Mouse (Mus musculus): ENCODE results near the gene Zfp386. TPM values are rescaled to one million over a fixed set of nuclear protein-coding genes. Genes with fewer than 3 reads are reported as not detected.
"Not testable (repeated sequence)": the region's sequence is repeated elsewhere in the genome, so short reads cannot be mapped to it uniquely, and the experiment has no call there.

Zfp386 gene
- polyA plus RNA-seq (2014; fragmentation: Nextera tagmentation; extraction: Ambion mirVana): 69.9 and 77.0 TPM in 2 replicates

GRCm38 (mm10) chr12:116047440-116048377 lies at the start of gene Zfp386:
TSS of gene Zfp386 (plus strand) at chr12:116047724.
- peak within 1 kb of the TSS; percentile 95 for H3K27ac ChIP-seq (ENCODE audit: low read depth, low read length)
- H3K4me3 ChIP-seq (ENCODE audit: low read depth, low read length): peak within 1 kb of the TSS; percentile 71
- peaks cover 5% of the 10 kb centered on the region for H3K4me1 ChIP-seq (ENCODE audit: control insufficient read depth, insufficient read depth, low read length)
- DNase-seq (ENCODE audit: low spot score) (peak; percentile 99), ATAC-seq (peak; percentile 99)
- H3K9me3 ChIP-seq (replicated peaks; ENCODE audit: control insufficient read depth, low read length): peaks cover 4% of the 10 kb centered on the region
- peak within 1 kb of the TSS; percentile 91 for H3K9ac ChIP-seq (ENCODE audit: low read length)
- WGBS: 2% methylated on average over 54 of the region's 55 CpGs
- no peaks in the 10 kb centered on the region for H3K27me3 ChIP-seq (replicated peaks; ENCODE audit: control insufficient read depth, insufficient read depth, low read length)
- H3K4me2 ChIP-seq (ENCODE audit: low read length): peak within 1 kb of the TSS; percentile 59
- peaks cover 11% of the 10 kb centered on the region for H3K36me3 ChIP-seq (ENCODE audit: control insufficient read depth, insufficient read depth, low read length)

GRCm38 (mm10) chr12:115999784-116000183 lies 47.7 kb upstream of the Zfp386 start:
- H3K4me3 ChIP-seq (ENCODE audit: low read depth, low read length); H3K27ac ChIP-seq (ENCODE audit: low read depth, low read length); H3K36me3 ChIP-seq (ENCODE audit: control insufficient read depth, insufficient read depth, low read length); H3K27me3 ChIP-seq (replicated peaks; ENCODE audit: control insufficient read depth, insufficient read depth, low read length); H3K4me1 ChIP-seq (ENCODE audit: control insufficient read depth, insufficient read depth, low read length); H3K9ac ChIP-seq (ENCODE audit: low read length); ATAC-seq; H3K9me3 ChIP-seq (replicated peaks; ENCODE audit: control insufficient read depth, low read length); H3K4me2 ChIP-seq (ENCODE audit: low read length); DNase-seq (ENCODE audit: low spot score): not testable (repeated sequence)
- WGBS: 75% methylated on average over 3 of the region's 3 CpGs

GRCm38 (mm10) chr12:116002946-116003345 lies 44.6 kb upstream of the Zfp386 start:
- H3K4me3 ChIP-seq (ENCODE audit: low read depth, low read length); H3K9me3 ChIP-seq (replicated peaks; ENCODE audit: control insufficient read depth, low read length): not testable (repeated sequence)
- WGBS: 60% methylated on average over 1 of the region's 1 CpGs

GRCm38 (mm10) chr12:116010812-116011211 lies 36.7 kb upstream of the Zfp386 start:
- H3K27ac ChIP-seq (ENCODE audit: low read depth, low read length): no peak overlapping the region
- no peak for ATAC-seq
- 93% methylated on average over 2 of the region's 2 CpGs for WGBS
- no peak overlapping the region for H3K4me3 ChIP-seq (ENCODE audit: low read depth, low read length)
- no peaks in the 10 kb centered on the region for H3K4me1 ChIP-seq (ENCODE audit: control insufficient read depth, insufficient read depth, low read length)
- no peak overlapping the region for H3K4me2 ChIP-seq (ENCODE audit: low read length)
- H3K36me3 ChIP-seq (ENCODE audit: control insufficient read depth, insufficient read depth, low read length): no peaks in the 10 kb centered on the region
- 0 out of 2 replicates have a peak, but pooled peaks cover 2% of the 10 kb centered on the region for H3K9me3 ChIP-seq (replicated peaks; ENCODE audit: control insufficient read depth, low read length)
- no peaks in the 10 kb centered on the region for H3K27me3 ChIP-seq (replicated peaks; ENCODE audit: control insufficient read depth, insufficient read depth, low read length)
- H3K9ac ChIP-seq (ENCODE audit: low read length): no peak overlapping the region
- DNase-seq (ENCODE audit: low spot score): no peak

More at GRCm38 (mm10) chr12:116002946-116003345, 44.6 kb upstream of the Zfp386 start:
- H3K9ac ChIP-seq (ENCODE audit: low read length); H3K4me2 ChIP-seq (ENCODE audit: low read length); H3K27ac ChIP-seq (ENCODE audit: low read depth, low read length); ATAC-seq; H3K4me1 ChIP-seq (ENCODE audit: control insufficient read depth, insufficient read depth, low read length); DNase-seq (ENCODE audit: low spot score); H3K27me3 ChIP-seq (replicated peaks; ENCODE audit: control insufficient read depth, insufficient read depth, low read length); H3K36me3 ChIP-seq (ENCODE audit: control insufficient read depth, insufficient read depth, low read length): not testable (repeated sequence)

- no peak for ATAC-seq
- WGBS: 64% methylated on average over 2 of the region's 2 CpGs
- peak; percentile 24 for DNase-seq (ENCODE audit: low spot score)
- H3K27me3 ChIP-seq (replicated peaks; ENCODE audit: control insufficient read depth, insufficient read depth, low read length): no peaks in the 10 kb centered on the region
- no peaks in the 10 kb centered on the region for H3K9me3 ChIP-seq (replicated peaks; ENCODE audit: control insufficient read depth, low read length)
- no peak overlapping the region for H3K27ac ChIP-seq (ENCODE audit: low read depth, low read length)
- no peaks in the 10 kb centered on the region for H3K36me3 ChIP-seq (ENCODE audit: control insufficient read depth, insufficient read depth, low read length)
- H3K4me1 ChIP-seq (ENCODE audit: control insufficient read depth, insufficient read depth, low read length): no peaks in the 10 kb centered on the region
- H3K4me3 ChIP-seq (ENCODE audit: low read depth, low read length): no peak overlapping the region
- no peak overlapping the region for H3K9ac ChIP-seq (ENCODE audit: low read length)
- no peak overlapping the region for H3K4me2 ChIP-seq (ENCODE audit: low read length)
Measured at GRCm38 (mm10) chr12:116028095-116028494, 19.4 kb upstream of the Zfp386 start.

- Histone ChIP-seq H3K36me3 (ENCODE audit: control insufficient read depth, insufficient read depth, low read length) (no peaks in the 10 kb centered on the region), H3K4me1 (ENCODE audit: control insufficient read depth, insufficient read depth, low read length) (no peaks in the 10 kb centered on the region), H3K9me3 (replicated peaks; ENCODE audit: control insufficient read depth, low read length) (no peaks in the 10 kb centered on the region), H3K9ac (ENCODE audit: low read length) (no peak overlapping the region), H3K27me3 (replicated peaks; ENCODE audit: control insufficient read depth, insufficient read depth, low read length) (no peaks in the 10 kb centered on the region), H3K4me3 (ENCODE audit: low read depth, low read length) (no peak overlapping the region), H3K4me2 (ENCODE audit: low read length) (no peak overlapping the region), H3K27ac (ENCODE audit: low read depth, low read length) (no peak overlapping the region)
- no peak for DNase-seq (ENCODE audit: low spot score)
- no peak for ATAC-seq
- WGBS: 75% methylated on average over 5 of the region's 5 CpGs
Measured at GRCm38 (mm10) chr12:116035346-116035745, 12.2 kb upstream of the Zfp386 start.

GRCm38 (mm10) chr12:116044785-116045184 lies 2.7 kb upstream of the Zfp386 start:
- H3K4me1 ChIP-seq (ENCODE audit: control insufficient read depth, insufficient read depth, low read length): peaks cover 5% of the 10 kb centered on the region
- H3K36me3 ChIP-seq (ENCODE audit: control insufficient read depth, insufficient read depth, low read length): 0 out of 2 replicates have a peak, but pooled peaks cover under 1% of the 10 kb centered on the region
- H3K27ac ChIP-seq (ENCODE audit: low read depth, low read length): no peak overlapping the region
- H3K27me3 ChIP-seq (replicated peaks; ENCODE audit: control insufficient read depth, insufficient read depth, low read length): no peaks in the 10 kb centered on the region
- 83% methylated on average over 5 of the region's 5 CpGs for WGBS
- H3K9ac ChIP-seq (ENCODE audit: low read length): no peak overlapping the region
- H3K4me2 ChIP-seq (ENCODE audit: low read length): no peak overlapping the region
- DNase-seq (ENCODE audit: low spot score): no peak
- H3K4me3 ChIP-seq (ENCODE audit: low read depth, low read length): no peak overlapping the region
- no peaks in the 10 kb centered on the region for H3K9me3 ChIP-seq (replicated peaks; ENCODE audit: control insufficient read depth, low read length)
- no peak for ATAC-seq

- peak overlapping the region; percentile 59 for H3K4me2 ChIP-seq (ENCODE audit: low read length)
- ATAC-seq (no peak), DNase-seq (ENCODE audit: low spot score) (no peak)
- no peaks in the 10 kb centered on the region for H3K27me3 ChIP-seq (replicated peaks; ENCODE audit: control insufficient read depth, insufficient read depth, low read length)
- no peak overlapping the region for H3K27ac ChIP-seq (ENCODE audit: low read depth, low read length)
- H3K36me3 ChIP-seq (ENCODE audit: control insufficient read depth, insufficient read depth, low read length): peaks cover 11% of the 10 kb centered on the region
- peak overlapping the region; percentile 71 for H3K4me3 ChIP-seq (ENCODE audit: low read depth, low read length)
- WGBS: 69% methylated on average over 7 of the region's 7 CpGs
- H3K9me3 ChIP-seq (replicated peaks; ENCODE audit: control insufficient read depth, low read length): peaks cover 6% of the 10 kb centered on the region
- H3K9ac ChIP-seq (ENCODE audit: low read length): peak overlapping the region; percentile 91
- H3K4me1 ChIP-seq (ENCODE audit: control insufficient read depth, insufficient read depth, low read length): peaks cover 5% of the 10 kb centered on the region
Measured at GRCm38 (mm10) chr12:116048766-116049165, 1.2 kb downstream of the Zfp386 start.

- no peak overlapping the region for H3K4me3 ChIP-seq (ENCODE audit: low read depth, low read length)
- peaks cover 12% of the 10 kb centered on the region for H3K36me3 ChIP-seq (ENCODE audit: control insufficient read depth, insufficient read depth, low read length)
- H3K4me2 ChIP-seq (ENCODE audit: low read length): peak overlapping the region; percentile 59
- ATAC-seq (no peak), DNase-seq (ENCODE audit: low spot score) (no peak)
- H3K27me3 ChIP-seq (replicated peaks; ENCODE audit: control insufficient read depth, insufficient read depth, low read length): no peaks in the 10 kb centered on the region
- peaks cover 5% of the 10 kb centered on the region for H3K4me1 ChIP-seq (ENCODE audit: control insufficient read depth, insufficient read depth, low read length)
- no peak overlapping the region for H3K27ac ChIP-seq (ENCODE audit: low read depth, low read length)
- no peak overlapping the region for H3K9ac ChIP-seq (ENCODE audit: low read length)
- WGBS: 91% methylated on average over 3 of the region's 3 CpGs
- H3K9me3 ChIP-seq (replicated peaks; ENCODE audit: control insufficient read depth, low read length): peaks cover 6% of the 10 kb centered on the region
Measured at GRCm38 (mm10) chr12:116049236-116049635, 1.7 kb downstream of the Zfp386 start.
